Mouse (Mus musculus) brain, embryonic 14.5 days (tissue): ENCODE data around the gene Ppp1r15b.

Source experiments
- CTCF ChIP-seq: fragments of 200-500 bp; IDR thresholded peaks from 2 replicates; pipeline ENCODE4 v1.5.1; 2012; ENCODE audit warnings: inconsistent platforms, mild to moderate bottlenecking, moderate library complexity, borderline replicate concordance; ENCODE audit not compliant: insufficient read depth, insufficient read length; ENCODE audit errors: extremely low read depth
- POLR2A ChIP-seq: fragments of 200-500 bp; IDR thresholded peaks from 2 replicates; pipeline ENCODE4 v1.6.1; 2012; ENCODE audit warnings: mild to moderate bottlenecking, inconsistent platforms, borderline replicate concordance; ENCODE audit not compliant: poor library complexity, insufficient read depth, insufficient read length, severe bottlenecking; ENCODE audit errors: extremely low read depth

DNA sequence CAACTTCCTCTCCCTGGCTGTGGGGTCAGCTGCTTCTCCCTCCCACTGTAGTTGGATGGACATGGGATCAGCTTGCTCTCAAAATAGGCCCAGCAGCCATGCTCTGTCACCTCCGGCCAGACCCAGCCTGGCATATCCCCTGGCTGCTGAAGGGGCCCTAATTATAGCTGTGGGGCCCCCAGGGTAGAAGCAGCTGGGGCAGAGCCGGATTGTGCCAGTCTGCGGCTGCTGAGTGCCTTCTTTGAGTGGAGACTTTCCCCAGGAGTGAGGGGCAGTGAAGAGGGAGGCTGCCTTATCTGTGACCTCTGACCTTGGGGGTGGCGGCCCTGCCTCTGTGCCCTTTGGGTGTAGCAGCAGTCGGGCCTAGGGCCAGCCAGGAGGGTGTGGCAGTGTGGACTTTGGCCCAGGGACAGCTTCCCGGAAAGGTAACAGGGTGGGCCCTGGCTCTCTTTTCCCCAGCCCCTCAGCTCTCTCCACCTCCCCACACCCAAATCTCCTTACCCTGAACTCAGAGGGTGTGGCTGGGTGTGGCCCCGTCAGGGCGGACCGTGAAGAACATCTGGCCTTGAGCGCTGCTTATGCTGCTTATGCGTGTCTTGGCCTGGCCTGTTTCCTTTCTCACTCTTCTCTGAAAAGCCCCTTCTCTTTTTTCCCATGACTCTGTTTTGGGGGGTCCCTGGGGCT, 46.9 kb upstream of the Ppp1r15b start:
- TF ChIP-seq CTCF (no peak), POLR2A (no peak)
